Mouse (Mus musculus): ENCODE measurements around the gene Fam57a.

GRCm38 (mm10) chr11:76213841-76214240 lies 34.4 kb downstream of the Fam57a start:
- TF ChIP-seq CTCF (IDR thresholded peaks at IDR 0.05) = no peak
- TF ChIP-seq POLR2A (IDR thresholded peaks at IDR 0.05; ENCODE audit: insufficient read depth, low read depth, low read length) = no peak
